Mouse (Mus musculus) gastrocnemius, postnatal 4 days (tissue): ENCODE measurements at regions not wholly inside any gene's neighbourhood (a gene's known extent, or its start where the extent isn't known, plus 50 kb on each side); places are given as distances from the start of the nearest gene placed in this dataset.
A peak's percentile ranks its signal among the peaks of the same experiment; 100 is the strongest.

Source experiments
- DNase-seq, 2 experiments: peaks; one replicate each; pipeline ENCODE4 v3.0.0; 2021 to 2022; ENCODE audit warnings: low spot score in 2 of 2, mixed read lengths in 2 of 2

- DNase-seq = no peak
Observed at GRCm38 (mm10) chrX:129390920-129391319, 358.6 kb upstream of the Diaph2 start.

GRCm38 (mm10) chrX:129407778-129408177 is 341.8 kb upstream of the Diaph2 start:
- no peak for DNase-seq

GRCm38 (mm10) chrX:129410079-129410478 is 339.5 kb upstream of the Diaph2 start:
- no peak for DNase-seq

GRCm38 (mm10) chrX:129412939-129413627 is 336.5 kb upstream of the Diaph2 start:
- no peak for DNase-seq

- no peak for DNase-seq
Observed at GRCm38 (mm10) chrX:129413628-129414000, 335.9 kb upstream of the Diaph2 start.

GRCm38 (mm10) chrX:129415326-129415725 is 334.2 kb upstream of the Diaph2 start:
- DNase-seq = no peak

GRCm38 (mm10) chrX:129448545-129448944 is 301.0 kb upstream of the Diaph2 start:
- DNase-seq = no peak

GRCm38 (mm10) chrX:129476216-129476615 is 273.3 kb upstream of the Diaph2 start:
- peak in 1 of 2 experiments; percentile 6 for DNase-seq

GRCm38 (mm10) chrX:129494562-129494961 is 255.0 kb upstream of the Diaph2 start:
- no peak for DNase-seq
